Mouse (Mus musculus): ENCODE results near the gene Daam2. TPM values are rescaled to one million over a fixed set of nuclear protein-coding genes. Genes with fewer than 3 reads are reported as not detected.

The Daam2 gene
- polyA plus RNA-seq, 1 experiment, result 9.5 TPM

DNA sequence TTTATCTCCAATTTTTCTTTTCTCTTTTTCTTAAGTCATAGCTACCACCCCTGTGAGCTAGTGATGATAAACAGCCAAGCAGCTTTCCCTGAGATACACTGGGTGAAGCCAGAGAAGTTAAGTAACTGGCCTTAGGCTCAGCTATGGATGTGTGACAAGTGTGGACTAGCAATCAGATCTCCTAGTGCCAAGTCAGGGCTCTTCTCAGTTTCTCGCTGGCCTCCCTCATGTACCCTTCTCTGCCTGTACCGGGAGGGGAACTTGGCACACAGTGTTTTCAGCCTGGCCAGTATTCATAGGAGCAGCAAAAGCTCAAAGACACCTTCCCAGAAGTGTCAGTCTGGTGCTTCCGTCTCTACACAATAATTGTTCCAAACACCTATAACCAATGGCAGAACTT is 140.3 kb downstream of the Daam2 start:
- no peak overlapping the region for H3K4me3 ChIP-seq

DNA sequence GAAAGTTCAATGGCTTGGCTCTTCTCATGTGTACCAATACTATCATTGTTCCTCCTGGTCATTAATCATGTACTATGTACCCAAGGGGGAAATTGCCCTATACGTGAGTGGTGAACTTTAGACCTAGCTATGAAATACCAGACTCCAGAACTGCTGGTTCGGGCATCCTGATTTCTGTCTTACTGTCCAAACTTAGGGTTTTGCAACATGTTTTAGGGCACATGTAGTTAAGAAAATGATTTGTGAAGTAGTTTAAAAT is 141.1 kb downstream of the Daam2 start:
- H3K4me3 ChIP-seq, result no peak overlapping the region
- TF ChIP-seq POLR2A (IDR thresholded peaks at IDR 0.05; ENCODE audit: insufficient read length, low read depth), result no peak
- TF ChIP-seq REST (IDR thresholded peaks at IDR 0.05; ENCODE audit: insufficient read depth, insufficient read length), result no peak
- TF ChIP-seq SRF (IDR thresholded peaks at IDR 0.05; ENCODE audit: control insufficient read depth, insufficient read length, low read depth), result no peak
- no peak for TF ChIP-seq E2F4 (IDR thresholded peaks at IDR 0.05; ENCODE audit: insufficient read depth)
- TF ChIP-seq MYOG (IDR thresholded peaks at IDR 0.05; ENCODE audit: control insufficient read depth in 1 of 3, insufficient read depth in 1 of 3, insufficient read length in 2 of 3, low read depth in 2 of 3), result no peak
- no peak for TF ChIP-seq MYOD1 (IDR thresholded peaks at IDR 0.05; ENCODE audit: control insufficient read depth in 1 of 3, insufficient read length in 2 of 3, low read depth in 2 of 3)
- TF ChIP-seq TCF3 (IDR thresholded peaks at IDR 0.05; ENCODE audit: insufficient read length, low read depth), result no peak
- TF ChIP-seq TCF12 (IDR thresholded peaks at IDR 0.05; ENCODE audit: insufficient read depth, poor library complexity, severe bottlenecking), result no peak
- no peak for TF ChIP-seq MAX (IDR thresholded peaks at IDR 0.05; ENCODE audit: low read depth)
- no peak for TF ChIP-seq USF1 (IDR thresholded peaks at IDR 0.05; ENCODE audit: low read depth)
- no peak for TF ChIP-seq POLR2AphosphoS2 (IDR thresholded peaks at IDR 0.05; ENCODE audit: insufficient read length, low read depth)
- no peak for TF ChIP-seq CEBPB (IDR thresholded peaks at IDR 0.05; ENCODE audit: insufficient read depth, poor library complexity, severe bottlenecking)
- no peaks in the 10 kb centered on the region for H3K79me2 ChIP-seq (ENCODE audit: control insufficient read depth, insufficient read depth)
- H3K27me3 ChIP-seq (ENCODE audit: control insufficient read depth, insufficient read depth, insufficient read length), result no peaks in the 10 kb centered on the region
- H3K4me2 ChIP-seq (ENCODE audit: low read depth), result no peak overlapping the region
- no peaks in the 10 kb centered on the region for H3K36me3 ChIP-seq (ENCODE audit: control insufficient read depth, insufficient read depth)
- H3ac ChIP-seq (ENCODE audit: control insufficient read depth, insufficient read length), result no peak overlapping the region

More for the DNA sequence above, 140.3 kb downstream of the Daam2 start:
- H3ac ChIP-seq (ENCODE audit: control insufficient read depth, insufficient read length), result no peak overlapping the region
- H3K27me3 ChIP-seq (ENCODE audit: control insufficient read depth, insufficient read depth, insufficient read length), result no peaks in the 10 kb centered on the region
- no peaks in the 10 kb centered on the region for H3K79me2 ChIP-seq (ENCODE audit: control insufficient read depth, insufficient read depth)
- TF ChIP-seq SRF (IDR thresholded peaks at IDR 0.05; ENCODE audit: control insufficient read depth, insufficient read length, low read depth) (no peak), POLR2A (IDR thresholded peaks at IDR 0.05; ENCODE audit: insufficient read length, low read depth) (no peak), TCF3 (IDR thresholded peaks at IDR 0.05; ENCODE audit: insufficient read length, low read depth) (no peak), REST (IDR thresholded peaks at IDR 0.05; ENCODE audit: insufficient read depth, insufficient read length) (no peak), TCF12 (IDR thresholded peaks at IDR 0.05; ENCODE audit: insufficient read depth, poor library complexity, severe bottlenecking) (no peak), E2F4 (IDR thresholded peaks at IDR 0.05; ENCODE audit: insufficient read depth) (no peak), POLR2AphosphoS2 (IDR thresholded peaks at IDR 0.05; ENCODE audit: insufficient read length, low read depth) (no peak), MYOD1 (IDR thresholded peaks at IDR 0.05; ENCODE audit: control insufficient read depth in 1 of 3, insufficient read length in 2 of 3, low read depth in 2 of 3) (no peak), MAX (IDR thresholded peaks at IDR 0.05; ENCODE audit: low read depth) (no peak), CEBPB (IDR thresholded peaks at IDR 0.05; ENCODE audit: insufficient read depth, poor library complexity, severe bottlenecking) (no peak), MYOG (IDR thresholded peaks at IDR 0.05; ENCODE audit: control insufficient read depth in 1 of 3, insufficient read depth in 1 of 3, insufficient read length in 2 of 3, low read depth in 2 of 3) (no peak), USF1 (IDR thresholded peaks at IDR 0.05; ENCODE audit: low read depth) (no peak)
- no peak overlapping the region for H3K4me2 ChIP-seq (ENCODE audit: low read depth)
- H3K36me3 ChIP-seq (ENCODE audit: control insufficient read depth, insufficient read depth), result no peaks in the 10 kb centered on the region

DNA sequence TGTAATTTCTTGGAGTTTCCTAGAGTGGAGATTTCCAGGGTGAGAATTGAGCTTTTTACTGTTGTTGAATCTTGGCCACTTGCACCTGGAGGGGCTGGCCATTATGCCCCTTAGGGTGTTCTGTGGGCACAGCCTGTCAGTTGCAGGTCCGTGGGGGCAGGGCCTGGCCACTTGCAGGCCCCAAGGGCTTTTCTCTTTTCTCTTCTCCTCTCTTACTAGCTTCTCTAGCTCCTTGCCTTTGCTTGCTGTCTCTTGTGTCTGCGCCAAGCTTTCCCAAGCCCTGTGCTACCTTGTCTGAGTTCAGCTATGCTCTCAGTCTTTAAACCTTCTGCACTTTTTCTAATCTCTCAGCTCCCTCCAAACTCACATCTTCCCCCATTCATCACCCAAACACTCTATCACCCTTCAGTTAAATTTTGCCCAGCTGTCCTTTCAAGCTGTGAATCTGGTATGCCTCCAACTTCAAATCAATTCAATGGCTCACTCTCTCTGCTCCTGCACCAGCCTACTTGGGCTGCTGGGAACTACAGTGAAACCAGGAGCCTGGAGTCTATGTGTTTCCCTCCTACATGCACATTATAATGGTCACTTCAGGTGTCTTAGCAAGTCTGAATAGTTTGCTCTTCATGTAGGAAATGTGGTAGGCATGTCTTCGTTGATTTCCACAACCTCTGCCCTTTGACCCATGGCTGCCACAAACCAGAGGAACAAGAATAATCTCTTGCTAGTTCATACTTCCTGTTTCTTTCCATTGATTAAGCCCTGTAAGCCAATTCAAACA is 141.7 kb downstream of the Daam2 start:
- Histone ChIP-seq H3K79me2 (ENCODE audit: control insufficient read depth, insufficient read depth) (no peaks in the 10 kb centered on the region), H3K4me3 (no peak overlapping the region), H3K4me2 (ENCODE audit: low read depth) (no peak overlapping the region), H3K36me3 (ENCODE audit: control insufficient read depth, insufficient read depth) (no peaks in the 10 kb centered on the region), H3ac (ENCODE audit: control insufficient read depth, insufficient read length) (no peak overlapping the region), H3K27me3 (ENCODE audit: control insufficient read depth, insufficient read depth, insufficient read length) (no peaks in the 10 kb centered on the region)
- TF ChIP-seq POLR2AphosphoS2 (IDR thresholded peaks at IDR 0.05; ENCODE audit: insufficient read length, low read depth), result no peak
- no peak for TF ChIP-seq SRF (IDR thresholded peaks at IDR 0.05; ENCODE audit: control insufficient read depth, insufficient read length, low read depth)
- no peak for TF ChIP-seq MAX (IDR thresholded peaks at IDR 0.05; ENCODE audit: low read depth)
- TF ChIP-seq USF1 (IDR thresholded peaks at IDR 0.05; ENCODE audit: low read depth), result no peak
- TF ChIP-seq TCF3 (IDR thresholded peaks at IDR 0.05; ENCODE audit: insufficient read length, low read depth), result no peak
- no peak for TF ChIP-seq CEBPB (IDR thresholded peaks at IDR 0.05; ENCODE audit: insufficient read depth, poor library complexity, severe bottlenecking)
- TF ChIP-seq POLR2A (IDR thresholded peaks at IDR 0.05; ENCODE audit: insufficient read length, low read depth), result no peak
- no peak for TF ChIP-seq MYOD1 (IDR thresholded peaks at IDR 0.05; ENCODE audit: control insufficient read depth in 1 of 3, insufficient read length in 2 of 3, low read depth in 2 of 3)
- no peak for TF ChIP-seq MYOG (IDR thresholded peaks at IDR 0.05; ENCODE audit: control insufficient read depth in 1 of 3, insufficient read depth in 1 of 3, insufficient read length in 2 of 3, low read depth in 2 of 3)
- no peak for TF ChIP-seq TCF12 (IDR thresholded peaks at IDR 0.05; ENCODE audit: insufficient read depth, poor library complexity, severe bottlenecking)
- TF ChIP-seq REST (IDR thresholded peaks at IDR 0.05; ENCODE audit: insufficient read depth, insufficient read length), result no peak
- TF ChIP-seq E2F4 (IDR thresholded peaks at IDR 0.05; ENCODE audit: insufficient read depth), result no peak

DNA sequence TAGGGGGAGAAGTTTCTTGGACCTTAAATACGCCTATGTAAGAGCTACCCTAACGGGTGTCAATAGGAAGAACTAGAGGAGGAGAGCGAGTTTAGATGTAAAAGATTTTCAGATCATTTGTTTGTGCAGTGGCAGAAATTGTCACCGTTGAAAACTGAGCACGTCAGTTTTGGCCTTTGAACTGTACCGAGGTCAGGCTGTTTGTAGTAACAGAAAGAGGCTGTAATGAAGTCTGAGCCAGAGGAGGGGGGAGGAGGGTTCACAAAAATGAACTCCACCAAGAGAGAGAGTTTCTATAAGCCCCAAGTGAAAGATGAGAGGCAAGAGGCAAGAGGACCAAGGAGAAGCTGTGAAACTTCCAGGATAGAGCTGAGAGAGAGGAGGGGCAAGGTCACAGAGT is 144.3 kb downstream of the Daam2 start:
- TF ChIP-seq SRF (IDR thresholded peaks at IDR 0.05; ENCODE audit: control insufficient read depth, insufficient read length, low read depth), result no peak
- no peak for TF ChIP-seq TCF12 (IDR thresholded peaks at IDR 0.05; ENCODE audit: insufficient read depth, poor library complexity, severe bottlenecking)
- TF ChIP-seq USF1 (IDR thresholded peaks at IDR 0.05; ENCODE audit: low read depth), result no peak
- TF ChIP-seq MYOD1 (IDR thresholded peaks at IDR 0.05; ENCODE audit: control insufficient read depth in 1 of 3, insufficient read length in 2 of 3, low read depth in 2 of 3), result no peak
- no peak for TF ChIP-seq MYOG (IDR thresholded peaks at IDR 0.05; ENCODE audit: control insufficient read depth in 1 of 3, insufficient read depth in 1 of 3, insufficient read length in 2 of 3, low read depth in 2 of 3)
- TF ChIP-seq POLR2A (IDR thresholded peaks at IDR 0.05; ENCODE audit: insufficient read length, low read depth), result no peak
- no peak for TF ChIP-seq REST (IDR thresholded peaks at IDR 0.05; ENCODE audit: insufficient read depth, insufficient read length)
- no peak for TF ChIP-seq CEBPB (IDR thresholded peaks at IDR 0.05; ENCODE audit: insufficient read depth, poor library complexity, severe bottlenecking)
- TF ChIP-seq E2F4 (IDR thresholded peaks at IDR 0.05; ENCODE audit: insufficient read depth), result no peak
- no peak for TF ChIP-seq MAX (IDR thresholded peaks at IDR 0.05; ENCODE audit: low read depth)
- TF ChIP-seq POLR2AphosphoS2 (IDR thresholded peaks at IDR 0.05; ENCODE audit: insufficient read length, low read depth), result no peak
- no peak for TF ChIP-seq TCF3 (IDR thresholded peaks at IDR 0.05; ENCODE audit: insufficient read length, low read depth)

More for the DNA sequence above, 144.3 kb downstream of the Daam2 start:
- no peaks in the 10 kb centered on the region for H3K79me2 ChIP-seq (ENCODE audit: control insufficient read depth, insufficient read depth)
- no peak overlapping the region for H3ac ChIP-seq (ENCODE audit: control insufficient read depth, insufficient read length)
- no peak overlapping the region for H3K4me3 ChIP-seq
- no peaks in the 10 kb centered on the region for H3K36me3 ChIP-seq (ENCODE audit: control insufficient read depth, insufficient read depth)
- no peaks in the 10 kb centered on the region for H3K27me3 ChIP-seq (ENCODE audit: control insufficient read depth, insufficient read depth, insufficient read length)
- H3K4me2 ChIP-seq (ENCODE audit: low read depth), result no peak overlapping the region
